Mouse (Mus musculus) testis, adult 2 months (tissue): Measurements from ENCODE around the gene Gtf2e1. TPM values are rescaled to one million over a fixed set of nuclear protein-coding genes. Genes with fewer than 3 reads are reported as not detected.
A peak's percentile ranks its signal among the peaks of the same experiment; 100 is the strongest.

ENCODE experiments used
- H3K27ac ChIP-seq: fragments of 200-500 bp; 2 replicates; pipeline ENCODE4 v1.5.1; 2012; ENCODE audit warnings: low read depth, low read length; ENCODE audit not compliant: control insufficient read depth, insufficient read depth
- H3K27me3 ChIP-seq: fragments of 200-500 bp; 2 replicates; pipeline ENCODE4 v1.6.1; 2012; ENCODE audit warnings: mild to moderate bottlenecking, low read length, moderate library complexity; ENCODE audit not compliant: control insufficient read depth, insufficient read depth
- H3K36me3 ChIP-seq: fragments of 200-500 bp; 2 replicates; pipeline ENCODE4 v1.6.1; 2012; ENCODE audit warnings: mild to moderate bottlenecking, low read length; ENCODE audit not compliant: control insufficient read depth, insufficient read depth
- H3K4me1 ChIP-seq: fragments of 200-500 bp; 2 replicates; pipeline ENCODE4 v1.6.1; 2012; ENCODE audit warnings: low read length; ENCODE audit not compliant: control insufficient read depth, insufficient read depth
- H3K4me3 ChIP-seq: fragments of 200-500 bp; 2 replicates; pipeline ENCODE4 v1.5.1; 2012; ENCODE audit warnings: low read depth, mild to moderate bottlenecking, low read length, moderate library complexity, mixed read lengths; ENCODE audit not compliant: control insufficient read depth
- CTCF ChIP-seq: fragments of 200-500 bp; IDR thresholded peaks from 2 replicates; pipeline ENCODE4 v1.5.1; 2012; ENCODE audit warnings: low read depth, mild to moderate bottlenecking, inconsistent platforms, low read length, moderate library complexity; ENCODE audit not compliant: control insufficient read depth, insufficient read depth, insufficient replicate concordance
- POLR2A ChIP-seq: fragments of 200-500 bp; IDR thresholded peaks from 2 replicates; pipeline ENCODE4 v1.6.1; 2012; ENCODE audit warnings: low read depth, mild to moderate bottlenecking, inconsistent platforms, low read length, moderate library complexity; ENCODE audit not compliant: control insufficient read depth
- polyA plus RNA-seq: library from polyadenylated mRNA; depleted of rRNA; stranded (reverse); fragments of >200 nt; gene quantifications from 2 replicates; pipeline ENCODE4 v1.2.3, GENCODE M21; 2012

Gtf2e1 gene
- polyA plus RNA-seq, 1 experiment: 10.7 TPM

DNA sequence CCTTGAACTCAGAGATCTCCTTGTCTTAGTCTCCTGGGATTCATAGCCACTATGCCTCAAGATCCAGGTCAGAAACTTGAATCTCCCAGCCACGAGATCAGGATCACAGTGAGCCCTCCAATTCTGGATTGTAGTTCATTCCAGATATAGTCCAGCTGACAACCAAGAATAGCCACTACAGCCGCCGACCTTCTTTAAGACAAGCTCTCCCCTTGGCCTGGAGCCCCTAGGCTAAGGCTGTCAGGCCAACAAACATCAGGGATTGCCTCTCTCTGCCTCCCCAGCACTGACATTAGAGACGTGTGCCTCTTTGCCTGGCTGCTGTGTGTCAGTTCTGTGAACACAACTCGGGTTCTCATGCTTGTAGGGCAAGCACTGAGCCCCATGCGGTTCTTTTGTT lies 1.2 kb upstream of the Gtf2e1 start:
- no peak for TF ChIP-seq CTCF
- TF ChIP-seq POLR2A: no peak
- Histone ChIP-seq H3K36me3 (peaks cover 3% of the 10 kb centered on the region; the same call in 1 of the 2 replicates), H3K27ac (no peak overlapping the region), H3K27me3 (no peaks in the 10 kb centered on the region), H3K4me1 (no peaks in the 10 kb centered on the region; the same call in none of the 2 replicates), H3K4me3 (peak overlapping the region; percentile 63)

DNA sequence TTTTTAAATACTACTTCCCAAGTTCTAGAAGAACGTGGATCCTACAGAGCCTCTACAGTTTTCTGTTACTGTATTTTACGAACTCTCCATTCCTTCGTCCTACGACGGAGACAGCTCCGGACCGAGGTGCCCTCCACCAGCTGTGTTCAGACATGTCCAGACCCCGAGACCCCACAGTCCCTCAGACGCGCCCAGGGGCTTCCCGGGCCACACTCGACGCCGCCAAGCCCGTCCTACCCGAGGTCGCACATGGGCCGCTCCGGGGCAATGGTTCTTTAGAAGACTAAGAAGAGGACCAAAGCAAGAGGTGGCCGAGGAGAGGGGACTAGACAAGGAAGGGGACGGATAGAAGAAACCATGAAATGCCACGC lies 364 bp downstream of the Gtf2e1 start:
- H3K27me3 ChIP-seq: no peaks in the 10 kb centered on the region
- H3K4me3 ChIP-seq: peak overlapping the region; percentile 92
- no peak for TF ChIP-seq CTCF
- TF ChIP-seq POLR2A: no peak
- H3K4me1 ChIP-seq: no peaks in the 10 kb centered on the region; the same call in none of the 2 replicates
- H3K36me3 ChIP-seq: peaks cover 3% of the 10 kb centered on the region; the same call in 1 of the 2 replicates
- H3K27ac ChIP-seq: peak overlapping the region; percentile 96

DNA sequence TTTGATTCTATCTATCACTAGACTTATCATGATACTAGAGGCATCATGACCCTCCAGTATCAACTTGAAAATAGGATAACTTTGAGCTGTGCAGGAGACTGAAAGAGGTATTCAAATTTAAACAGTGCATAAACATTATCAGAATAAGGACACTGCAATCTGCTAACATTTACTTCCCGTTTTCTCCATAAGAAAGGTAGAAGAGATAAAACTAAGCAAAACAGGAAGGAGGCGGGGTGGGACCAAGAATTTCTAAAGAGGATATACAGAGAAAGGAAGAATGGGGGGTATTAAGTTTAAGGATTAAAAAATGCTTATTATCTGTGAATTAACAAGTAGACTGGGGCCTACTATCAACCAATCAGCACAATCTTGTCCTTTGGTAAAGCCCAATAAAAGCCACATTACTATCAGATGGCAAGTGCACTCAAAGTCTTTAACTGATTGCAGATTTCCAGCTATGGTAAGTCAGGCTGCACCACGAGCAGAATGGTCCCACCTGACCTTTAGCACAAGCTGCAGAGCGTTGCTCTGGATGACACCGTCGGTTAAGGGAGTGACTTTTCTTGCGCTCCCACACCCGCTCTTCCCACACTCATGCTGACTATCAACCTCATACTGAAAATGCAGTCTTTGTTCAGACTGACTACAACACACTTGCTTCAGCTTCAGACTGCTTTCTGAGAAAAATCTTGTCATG lies 6.1 kb downstream of the Gtf2e1 start:
- H3K4me1 ChIP-seq: peaks cover 3% of the 10 kb centered on the region; the same call in 1 of the 2 replicates

DNA sequence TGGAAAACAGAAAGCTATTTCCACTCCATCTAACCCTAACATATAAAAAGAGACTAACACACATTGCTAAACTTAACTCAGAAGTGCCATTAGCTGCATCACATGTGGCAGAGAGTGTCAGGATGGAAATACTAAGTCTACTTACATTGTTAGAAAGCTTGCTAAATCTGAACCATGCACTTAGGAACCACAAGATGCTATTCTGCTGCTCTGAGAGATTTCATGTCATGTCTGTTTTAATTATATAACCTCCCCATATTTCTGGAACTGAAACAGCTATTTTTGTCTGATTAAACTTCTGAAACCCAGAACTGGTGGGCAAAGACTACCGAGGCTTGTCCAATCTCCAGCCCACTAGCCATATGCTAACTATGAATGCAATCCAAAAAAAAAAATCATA lies 7.5 kb downstream of the Gtf2e1 start:
- Histone ChIP-seq H3K27me3 (no peaks in the 10 kb centered on the region), H3K4me1 (0 out of 2 replicates have a peak, but pooled peaks cover 3% of the 10 kb centered on the region), H3K27ac (no peak overlapping the region), H3K4me3 (no peak overlapping the region), H3K36me3 (0 out of 2 replicates have a peak, but pooled peaks cover 2% of the 10 kb centered on the region)
- TF ChIP-seq CTCF (no peak), POLR2A (no peak)

More for the DNA sequence above, 6.1 kb downstream of the Gtf2e1 start:
- Histone ChIP-seq H3K27ac (no peak overlapping the region), H3K36me3 (0 out of 2 replicates have a peak, but pooled peaks cover 2% of the 10 kb centered on the region), H3K27me3 (no peaks in the 10 kb centered on the region), H3K4me3 (no peak overlapping the region)
- TF ChIP-seq CTCF: no peak
- TF ChIP-seq POLR2A: no peak

DNA sequence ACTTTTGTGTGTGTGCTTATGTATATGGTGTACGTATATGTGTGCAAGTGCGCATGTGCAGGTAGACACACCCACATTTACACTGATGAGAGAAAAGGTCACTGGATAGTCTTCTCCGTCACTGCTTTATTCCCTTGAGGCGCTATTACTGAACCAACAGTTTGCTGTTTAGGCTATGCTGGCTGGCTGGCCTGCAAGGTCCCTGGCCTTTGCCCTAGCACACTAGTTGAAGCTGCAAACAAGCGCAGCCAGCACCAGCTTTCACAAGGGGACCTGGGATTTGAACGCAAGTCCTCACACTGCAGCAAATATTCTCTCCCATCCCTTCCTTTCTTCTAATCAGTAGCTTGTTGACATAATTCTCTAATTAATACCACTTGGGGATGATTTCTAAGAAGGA lies 9.4 kb downstream of the Gtf2e1 start:
- Histone ChIP-seq H3K27ac (no peak overlapping the region), H3K4me1 (0 out of 2 replicates have a peak, but pooled peaks cover 3% of the 10 kb centered on the region), H3K4me3 (no peak overlapping the region), H3K27me3 (no peaks in the 10 kb centered on the region), H3K36me3 (peaks cover 2% of the 10 kb centered on the region; the same call in 1 of the 2 replicates)
- TF ChIP-seq CTCF (no peak), POLR2A (no peak)

DNA sequence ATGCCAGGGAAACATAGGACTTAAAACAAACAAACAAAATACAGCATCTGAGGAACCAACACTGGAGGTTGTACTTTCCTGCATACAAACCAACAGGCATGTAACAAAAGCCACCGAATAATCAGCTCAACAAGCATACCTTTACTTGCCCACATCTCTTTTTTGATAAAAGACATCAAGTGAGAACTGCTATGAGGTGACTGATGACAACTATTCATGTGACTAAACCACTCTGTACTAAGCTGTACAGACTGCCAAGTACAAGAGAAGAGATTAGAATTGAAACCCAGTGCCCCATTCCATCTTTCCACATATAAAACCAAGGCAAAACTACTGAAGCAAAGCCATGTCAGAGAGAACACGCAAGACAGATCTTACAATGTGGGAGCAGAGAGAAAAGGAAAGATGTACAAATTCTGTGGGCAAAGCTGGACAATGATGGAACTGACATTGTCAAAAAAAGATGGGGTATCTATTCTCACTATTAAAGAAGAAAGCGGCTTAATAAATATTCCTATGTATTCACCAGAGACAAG lies 12.8 kb downstream of the Gtf2e1 start:
- TF ChIP-seq CTCF: no peak
- TF ChIP-seq POLR2A: no peak
- Histone ChIP-seq H3K27ac (no peak overlapping the region), H3K4me3 (no peak overlapping the region), H3K27me3 (no peaks in the 10 kb centered on the region), H3K4me1 (0 out of 2 replicates have a peak, but pooled peaks cover 2% of the 10 kb centered on the region), H3K36me3 (peaks cover 2% of the 10 kb centered on the region)

DNA sequence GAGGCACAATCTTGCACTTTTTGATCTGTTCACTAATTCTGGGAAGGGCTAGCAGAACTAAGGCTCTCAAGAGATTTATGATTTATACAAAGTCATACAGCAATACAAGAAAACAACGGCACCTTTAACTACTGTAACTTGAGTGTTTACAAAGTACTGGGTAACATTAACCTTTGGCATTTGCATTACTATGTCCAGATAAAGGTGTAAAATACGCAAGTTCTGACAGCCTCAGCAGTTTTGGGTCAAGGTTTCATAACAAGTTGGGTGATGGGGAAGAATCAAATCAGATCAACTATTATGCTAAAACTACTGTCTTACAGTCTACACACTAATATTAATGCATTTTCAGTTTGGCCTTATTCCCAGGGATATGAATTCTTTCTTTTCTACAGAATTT lies 14.5 kb downstream of the Gtf2e1 start:
- TF ChIP-seq POLR2A (no peak), CTCF (no peak)
- Histone ChIP-seq H3K4me3 (no peak overlapping the region), H3K27me3 (no peaks in the 10 kb centered on the region), H3K36me3 (peaks cover under 1% of the 10 kb centered on the region), H3K4me1 (0 out of 2 replicates have a peak, but pooled peaks cover under 1% of the 10 kb centered on the region), H3K27ac (no peak overlapping the region)
